In the genomic region with DNA sequence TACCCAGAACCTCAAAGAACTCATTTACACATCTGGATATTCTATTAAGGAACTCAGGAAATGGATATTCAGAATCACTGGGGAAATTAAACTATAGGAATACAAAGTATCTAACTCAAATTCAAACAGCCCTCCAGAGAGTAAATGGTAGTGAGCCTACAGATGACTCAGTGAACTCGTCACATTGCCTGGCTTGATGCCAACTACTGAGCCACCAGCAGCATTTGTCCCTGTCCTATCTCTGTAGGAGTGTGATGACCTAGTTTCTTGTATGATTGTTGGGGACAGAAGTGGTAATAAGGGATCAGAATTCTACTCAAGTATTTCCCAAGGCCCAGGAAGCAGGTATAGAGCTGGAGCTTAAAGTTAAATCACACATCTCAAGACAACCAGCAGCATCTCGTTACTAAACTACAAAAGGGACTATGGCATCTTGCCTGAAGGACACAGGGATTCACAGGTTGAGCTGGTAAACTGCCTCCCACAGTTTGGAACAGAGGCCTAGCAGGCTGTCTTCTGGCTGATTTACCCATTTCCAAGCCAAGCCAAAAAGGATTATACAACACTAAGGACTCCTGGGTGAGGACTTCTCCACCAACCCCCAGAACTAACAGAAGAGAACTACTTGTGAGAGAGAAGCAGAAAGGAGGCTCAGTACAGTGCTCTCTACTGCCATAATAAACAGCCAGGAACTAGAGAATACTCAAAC, we compare ENCODE assay signal across 13 mouse cellular contexts.
A peak's percentile ranks its signal among the peaks of the same experiment; 100 is the strongest.
DNase-seq lines count a peak whose midpoint lies in the region; ATAC-seq lines count a peak whose summit lies in the region.
"Had no signal": no experiment of that assay in that cellular context is flagged by ENCODE, and none has a peak within 500 bp of the region (broad histone marks: within the 10 kb centered on the region; RNA-seq: fewer than 3 reads in every experiment).

No protein-coding gene starts in this region.

- H3K36me3 ChIP-seq in forebrain, embryonic 13.5 days (ENCODE audit: poor library complexity, severe bottlenecking) = no peaks in the 10 kb centered on the region
- H3K36me3 ChIP-seq: forebrain, embryonic 10.5 days; limb, embryonic 15.5 days had no signal

- no peak overlapping the region for H3K4me2 ChIP-seq in forebrain, embryonic 13.5 days
- H3K4me2 ChIP-seq: limb, embryonic 15.5 days had no signal

- no peaks in the 10 kb centered on the region for H3K4me1 ChIP-seq in forebrain, embryonic 13.5 days
- H3K4me1 ChIP-seq: forebrain, embryonic 10.5 days; limb, embryonic 15.5 days had no signal

- no peak overlapping the region for H3K4me3 ChIP-seq in forebrain, embryonic 13.5 days
- H3K4me3 ChIP-seq: forebrain, embryonic 10.5 days; limb, embryonic 15.5 days had no signal

- WGBS in forebrain, embryonic 13.5 days = 67% methylated on average over 2 of the region's 2 CpGs

- no peak overlapping the region for H3K9ac ChIP-seq in forebrain, embryonic 13.5 days
- H3K9ac ChIP-seq: limb, embryonic 15.5 days had no signal

- H3K27me3 ChIP-seq in forebrain, embryonic 13.5 days = no peaks in the 10 kb centered on the region
- H3K27me3 ChIP-seq: limb, embryonic 15.5 days had no signal

- H3K9me3 ChIP-seq in forebrain, embryonic 13.5 days (replicated peaks) = no peaks in the 10 kb centered on the region
- H3K9me3 ChIP-seq: forebrain, embryonic 10.5 days; limb, embryonic 15.5 days had no signal

- DNase-seq in layer of hippocampus, adult 18-20 months (ENCODE audit: low spot score in 2 of 2) = peak; percentile 16 to 45
- DNase-seq in layer of hippocampus, postnatal 36 days = no peak
- DNase-seq in adrenal gland, adult (ENCODE audit: inconsistent age in 2 of 2, low spot score in 1 of 2) = peak; percentile 83 to 92
- DNase-seq in brain, adult 2 months (ENCODE audit: low read depth, low spot score) = peak; percentile 87
- DNase-seq in left cerebral cortex, adult 18-20 months (ENCODE audit: low spot score in 2 of 2) = peak; percentile 52 to 54
- no peak for DNase-seq in spleen, postnatal 10 days (ENCODE audit: low spot score in 2 of 2)
- DNase-seq: kidney, adult 18-20 months; lung, postnatal 36 days; thymus, adult 18-20 months had no signal

- no peak overlapping the region for H3K27ac ChIP-seq in forebrain, embryonic 13.5 days
- H3K27ac ChIP-seq: forebrain, embryonic 10.5 days; limb, embryonic 15.5 days had no signal

- no peak for ATAC-seq in CD4-positive, CD25-positive, alpha-beta regulatory T cell, adult 4 months
- ATAC-seq in forebrain, embryonic 13.5 days = no peak

Comparison
In these comparisons a context has a peak if more than half of its experiments do, and no peak if none do; other contexts are left out.
1. DNase-seq: peak in layer of hippocampus, adult 18-20 months (2 of 2), adrenal gland, adult (2 of 2), brain, adult 2 months (single experiment) and left cerebral cortex, adult 18-20 months (2 of 2); none in layer of hippocampus, postnatal 36 days (0 of 2) and spleen, postnatal 10 days (0 of 2).